Mouse (Mus musculus) left cerebral cortex, adult 2 months (tissue): ENCODE data around the gene Hnrnpl. TPM values are rescaled to one million over a fixed set of nuclear protein-coding genes. Genes with fewer than 3 reads are reported as not detected.

Experiments used
- DNase-seq, 2 experiments: peaks; one replicate each; pipeline ENCODE4 v3.0.0; 2021 to 2022; ENCODE audit warnings: low spot score in 2 of 2, mixed read lengths in 1 of 2; ENCODE audit errors: extremely low spot score in 1 of 2
- H3K27ac ChIP-seq: fragments of 200-600 bp; 2 replicates; pipeline ENCODE4 v1.8.1; 2022
- H3K4me3 ChIP-seq: fragments of 200-600 bp; 2 replicates; pipeline ENCODE4 v1.8.1; 2022
- CTCF ChIP-seq: fragments of 200-600 bp; IDR thresholded peaks from 2 replicates; pipeline ENCODE4 v1.8.1; 2022; ENCODE audit warnings: antibody characterized with exemption, mild to moderate bottlenecking, moderate library complexity
- intact Hi-C: fragments of 180-260 bp; cut with DNase I; formaldehyde crosslinking; loops from one replicate; pipeline ENCODE4 v1.15.1; 2025
- total RNA-seq, 2 experiments: library from RNA; stranded (reverse); gene quantifications; 2 replicates each; pipeline ENCODE4 v1.2.3; 2021

The Hnrnpl gene
- total RNA-seq, 2 experiments from 2014 or later = 434 to 438 TPM

GRCm38 (mm10) chr7:28847273-28847672 is 38.9 kb downstream of the Hnrnpl start:
- Histone ChIP-seq H3K4me3 (no peak overlapping the region), H3K27ac (no peak overlapping the region)
- intact Hi-C loops = no loop called here
- no peak for DNase-seq
- no peak for TF ChIP-seq CTCF

GRCm38 (mm10) chr7:28849700-28850236 is 41.4 kb downstream of the Hnrnpl start:
- Histone ChIP-seq H3K4me3 (no peak overlapping the region), H3K27ac (no peak overlapping the region)
- intact Hi-C loops = no loop called here
- no peak for DNase-seq
- no peak for TF ChIP-seq CTCF

- DNase-seq = no peak
- no peak overlapping the region for H3K27ac ChIP-seq
- H3K4me3 ChIP-seq = no peak overlapping the region
- intact Hi-C loops = no loop called here
- no peak for TF ChIP-seq CTCF
These were observed 42.3 kb downstream of the Hnrnpl start for GRCm38 (mm10) chr7:28850642-28851041.

GRCm38 (mm10) chr7:28859953-28860352 is 51.6 kb downstream of the Hnrnpl start:
- H3K4me3 ChIP-seq = no peak overlapping the region
- DNase-seq = no peak
- TF ChIP-seq CTCF = no peak
- H3K27ac ChIP-seq = no peak overlapping the region
- intact Hi-C loops = no loop called here

- peak; percentile 26 for TF ChIP-seq CTCF
- H3K27ac ChIP-seq = no peak overlapping the region
- no peak for DNase-seq
- intact Hi-C loops = no loop called here
- no peak overlapping the region for H3K4me3 ChIP-seq
These were observed 52.6 kb downstream of the Hnrnpl start for GRCm38 (mm10) chr7:28860898-28861297.

GRCm38 (mm10) chr7:28862817-28863499 is 54.6 kb downstream of the Hnrnpl start:
- intact Hi-C loops = no loop called here

GRCm38 (mm10) chr7:28863540-28863939 is 55.2 kb downstream of the Hnrnpl start, which contains the start of gene Lgals7:
Gene Lgals7 (plus strand): TSS chr7:28863853.
- Histone ChIP-seq H3K27ac (0 out of 2 replicates have a peak within 1 kb of the TSS, but pooled peaks have one; percentile 7), H3K4me3 (no peak within 1 kb of the TSS)
- DNase-seq = no peak
- intact Hi-C loops = no loop called here
- TF ChIP-seq CTCF = no peak

More at GRCm38 (mm10) chr7:28862817-28863499, 54.6 kb downstream of the Hnrnpl start:
- peak; percentile 52 for DNase-seq
- Histone ChIP-seq H3K27ac (no peak overlapping the region), H3K4me3 (no peak overlapping the region)
- no peak for TF ChIP-seq CTCF

GRCm38 (mm10) chr7:28864288-28864750 is 56.0 kb downstream of the Hnrnpl start:
- no peak for DNase-seq
- intact Hi-C loops = no loop called here
- TF ChIP-seq CTCF = no peak
- Histone ChIP-seq H3K4me3 (no peak overlapping the region), H3K27ac (0 out of 2 replicates have a peak overlapping the region, but pooled peaks have one; percentile 7)

GRCm38 (mm10) chr7:28865481-28866300 is 57.4 kb downstream of the Hnrnpl start:
- intact Hi-C loops = loop anchor here (2.0 kb wide), 2 partner anchors 41 to 69 kb away; partner anchors contain the start of gene Ech1
- no peak; the same call in 1 of the 2 replicates for TF ChIP-seq CTCF
- H3K27ac ChIP-seq = peak overlapping the region; percentile 66

GRCm38 (mm10) chr7:28866769-28867507 is 58.6 kb downstream of the Hnrnpl start:
- Histone ChIP-seq H3K27ac (peak overlapping the region; percentile 34; the same call in 1 of the 2 replicates), H3K4me3 (no peak overlapping the region)
- no peak for TF ChIP-seq CTCF
- no peak for DNase-seq
- intact Hi-C loops = loop anchor here (1.0 to 2.0 kb wide), 3 partner anchors 42 to 87 kb away; partner anchors contain the start of gene Ech1

More at GRCm38 (mm10) chr7:28865481-28866300, 57.4 kb downstream of the Hnrnpl start:
- DNase-seq = peak; percentile 84 to 88
- peak overlapping the region; percentile 22; the same call in 1 of the 2 replicates for H3K4me3 ChIP-seq
